Mouse (Mus musculus): Measurements from ENCODE around the gene Hesx1. TPM values are rescaled to one million over a fixed set of nuclear protein-coding genes. Genes with fewer than 3 reads are reported as not detected.
"Not testable (repeated sequence)": the region's sequence is repeated elsewhere in the genome, so short reads cannot be mapped to it uniquely, and the experiment has no call there.

Gene Hesx1
- total RNA-seq (2021) = not detected

GRCm38 (mm10) chr14:26994211-26994741, at the start of gene Hesx1:
Gene Hesx1, plus strand, starts transcription at chr14:26994416.
- intact Hi-C loops (cut with DNase I) = no loop called here
- no peak for DNase-seq (ENCODE audit: low spot score in 2 of 2)

- DNase-seq (ENCODE audit: low spot score in 2 of 2); intact Hi-C loops (cut with DNase I): not testable (repeated sequence)
Measured at GRCm38 (mm10) chr14:26956139-26956538, 38.1 kb upstream of the Hesx1 start.

- intact Hi-C loops (cut with DNase I) = no loop called here
- no peak for DNase-seq (ENCODE audit: low spot score in 2 of 2)
Measured at GRCm38 (mm10) chr14:26960518-26960917, 33.7 kb upstream of the Hesx1 start.

GRCm38 (mm10) chr14:26969164-26969563, 25.1 kb upstream of the Hesx1 start:
- no peak for DNase-seq (ENCODE audit: low spot score in 2 of 2)
- intact Hi-C loops (cut with DNase I) = no loop called here

GRCm38 (mm10) chr14:26969856-26970407, 24.3 kb upstream of the Hesx1 start:
- peak; percentile 68 to 78 for DNase-seq (ENCODE audit: low spot score in 2 of 2)
- intact Hi-C loops (cut with DNase I) = loop anchor here (5.0 to 10.0 kb wide), 3 partner anchors 62 to 455 kb away; partner anchors contain the start of gene Fam208a

GRCm38 (mm10) chr14:26970439-26970932, 23.7 kb upstream of the Hesx1 start:
- intact Hi-C loops (cut with DNase I) = loop anchor here (5.0 to 10.0 kb wide), 3 partner anchors 62 to 454 kb away; partner anchors contain the start of gene Fam208a
- DNase-seq (ENCODE audit: low spot score in 2 of 2) = peak; percentile 96

GRCm38 (mm10) chr14:26971106-26971789, 23.0 kb upstream of the Hesx1 start, which contains the start of gene Appl1:
Gene Appl1, minus strand, starts transcription at chr14:26971232.
- no peak for DNase-seq (ENCODE audit: low spot score in 2 of 2)
- intact Hi-C loops (cut with DNase I) = loop anchor here (5.0 to 10.0 kb wide), 3 partner anchors 61 to 454 kb away; partner anchors contain the start of gene Fam208a

- DNase-seq (ENCODE audit: low spot score in 2 of 2) = no peak
- intact Hi-C loops (cut with DNase I) = loop anchor here (5.0 to 10.0 kb wide), 3 partner anchors 59 to 452 kb away; partner anchors contain the start of gene Fam208a
Measured at GRCm38 (mm10) chr14:26973089-26973488, 21.1 kb upstream of the Hesx1 start.

- intact Hi-C loops (cut with DNase I) = loop anchor here (10.0 kb wide), 2 partner anchors 301 to 449 kb away; partner anchors contain the start of gene Fam208a
- DNase-seq (ENCODE audit: low spot score in 2 of 2) = no peak
Measured at GRCm38 (mm10) chr14:26975490-26975889, 18.7 kb upstream of the Hesx1 start.

- no peak for DNase-seq (ENCODE audit: low spot score in 2 of 2)
- intact Hi-C loops (cut with DNase I) = loop anchor here (10.0 kb wide), 2 partner anchors 301 to 449 kb away; partner anchors contain the start of gene Fam208a
Measured at GRCm38 (mm10) chr14:26976212-26976611, 18.0 kb upstream of the Hesx1 start.

GRCm38 (mm10) chr14:26977500-26977899, 16.7 kb upstream of the Hesx1 start:
- DNase-seq (ENCODE audit: low spot score in 2 of 2) = no peak
- intact Hi-C loops (cut with DNase I) = loop anchor here (10.0 kb wide), 2 partner anchors 303 to 447 kb away; partner anchors contain the start of gene Fam208a

- intact Hi-C loops (cut with DNase I) = loop anchor here (10.0 kb wide), 2 partner anchors 305 to 445 kb away; partner anchors contain the start of gene Fam208a
Measured at GRCm38 (mm10) chr14:26979808-26980207, 14.4 kb upstream of the Hesx1 start.

GRCm38 (mm10) chr14:26981021-26981420, 13.2 kb upstream of the Hesx1 start:
- no peak for DNase-seq (ENCODE audit: low spot score in 2 of 2)
- intact Hi-C loops (cut with DNase I) = no loop called here

More at GRCm38 (mm10) chr14:26979808-26980207, 14.4 kb upstream of the Hesx1 start:
- no peak for DNase-seq (ENCODE audit: low spot score in 2 of 2)

- DNase-seq (ENCODE audit: low spot score in 2 of 2) = no peak
- intact Hi-C loops (cut with DNase I) = no loop called here
Measured at GRCm38 (mm10) chr14:26981494-26982149, 12.6 kb upstream of the Hesx1 start.

GRCm38 (mm10) chr14:26982150-26982530, 12.1 kb upstream of the Hesx1 start:
- intact Hi-C loops (cut with DNase I) = no loop called here

GRCm38 (mm10) chr14:26988694-26989093, 5.5 kb upstream of the Hesx1 start:
- no peak for DNase-seq (ENCODE audit: low spot score in 2 of 2)
- intact Hi-C loops (cut with DNase I) = loop anchor here (5.0 kb wide), 1 partner anchor 34 kb away; no protein-coding TSS in a partner anchor

More at GRCm38 (mm10) chr14:26982150-26982530, 12.1 kb upstream of the Hesx1 start:
- DNase-seq (ENCODE audit: low spot score in 2 of 2) = no peak

GRCm38 (mm10) chr14:26991622-26992021, 2.6 kb upstream of the Hesx1 start:
- intact Hi-C loops (cut with DNase I) = no loop called here
- no peak for DNase-seq (ENCODE audit: low spot score in 2 of 2)

- DNase-seq (ENCODE audit: low spot score in 2 of 2) = no peak
- intact Hi-C loops (cut with DNase I) = no loop called here
Measured at GRCm38 (mm10) chr14:26993427-26993826, 789 bp upstream of the Hesx1 start.

GRCm38 (mm10) chr14:26996257-26996656, 2.0 kb downstream of the Hesx1 start:
- intact Hi-C loops (cut with DNase I) = no loop called here
- DNase-seq (ENCODE audit: low spot score in 2 of 2) = no peak

All from left cerebral cortex, postnatal 36 days (tissue).